Mouse (Mus musculus) neutrophil, adult 65 days (primary cell): ENCODE measurements around the gene Tlx3. TPM values are rescaled to one million over a fixed set of nuclear protein-coding genes. Genes with fewer than 3 reads are reported as not detected.

ENCODE experiments used
- total RNA-seq: library from RNA; stranded (reverse); gene quantifications from 2 replicates; pipeline ENCODE4 v1.2.4, GENCODE M21; 2023

Tlx3 gene
- total RNA-seq: not detected in 2 replicates

DNA sequence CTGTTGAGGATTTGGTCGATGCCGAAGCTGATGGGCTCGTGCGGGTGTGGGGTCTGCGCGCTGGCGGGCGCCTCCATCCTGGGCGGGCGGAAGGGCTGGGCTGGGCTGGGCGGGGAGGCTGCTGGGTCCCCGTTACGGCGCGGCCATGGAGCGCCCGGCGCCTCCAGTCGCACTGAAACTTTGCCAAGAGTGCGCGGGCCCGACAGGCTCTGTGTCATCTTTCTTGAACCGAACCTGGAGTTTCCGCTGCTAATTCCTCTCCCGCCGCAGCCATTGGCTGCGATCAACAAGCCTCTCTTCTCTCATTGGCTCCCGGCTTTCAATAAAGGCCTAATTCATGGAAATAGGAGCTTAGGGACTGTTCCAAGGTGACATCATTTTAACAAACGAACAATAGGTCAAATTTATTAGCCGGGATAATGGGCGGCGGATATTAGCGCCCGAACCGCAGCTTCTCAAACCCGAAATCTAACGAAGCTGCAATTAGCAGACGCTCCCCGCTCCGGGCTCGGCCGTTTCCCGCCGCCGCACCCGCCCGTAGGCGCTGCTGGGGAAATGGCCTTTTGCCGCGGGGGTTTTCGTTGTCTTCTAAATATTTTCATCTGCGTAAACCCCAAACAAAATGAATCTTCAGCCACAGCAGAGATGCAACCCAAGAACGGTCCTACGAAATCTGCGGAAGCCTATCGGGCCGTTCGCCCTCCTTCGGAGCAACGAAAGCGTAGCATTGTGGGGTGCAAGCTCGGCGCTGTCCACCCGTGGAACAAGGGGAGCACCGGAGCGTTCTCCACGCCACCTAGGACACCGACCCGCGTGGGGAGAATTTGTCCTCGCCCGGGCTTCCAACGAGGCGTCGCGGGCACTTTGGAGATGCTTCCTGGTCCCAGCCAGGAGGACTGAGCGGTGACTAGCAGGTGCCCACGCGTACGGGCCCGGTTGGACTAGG, at the start of gene Tlx3:
Gene Tlx3 (minus strand): TSS at position 207 of the 946 bp plus-strand sequence.

DNA sequence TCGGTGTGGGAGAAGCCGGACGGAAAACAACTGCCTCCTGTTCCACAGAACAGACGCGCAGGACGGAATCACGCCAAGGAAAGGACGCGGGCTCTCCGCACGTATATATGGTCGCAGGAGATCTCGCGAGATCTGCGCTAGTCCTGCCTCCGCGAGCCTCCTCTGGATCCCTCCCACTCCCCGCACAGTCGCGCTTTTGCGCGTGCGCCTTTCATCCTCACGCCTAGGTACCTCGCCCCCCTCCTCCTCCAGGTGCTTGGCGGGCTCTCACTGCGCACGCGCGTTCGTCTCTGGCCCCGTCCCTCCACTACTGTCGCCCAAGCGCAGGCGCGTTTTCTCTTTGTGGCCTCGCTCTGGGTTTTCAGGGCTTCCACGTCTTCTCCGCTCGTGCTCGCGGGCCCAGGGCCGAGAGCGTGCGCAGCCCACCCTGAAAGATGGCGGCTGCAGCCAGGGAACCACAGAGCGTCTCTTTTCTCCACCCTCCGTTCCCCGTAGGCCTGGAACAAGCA, 40.3 kb downstream of the Tlx3 start, which contains the start of gene Npm1:
Gene Npm1 (minus strand): TSS at position 209 of the 509 bp plus-strand sequence.

Other genes with a start within 250 kb of the Tlx3 start
- gene Fgf18, start 56.2 kb downstream of the Tlx3 start, total RNA-seq: not detected in 2 replicates
- 149 and 175 TPM in 2 replicates for gene Npm1, start 40.4 kb downstream of the Tlx3 start, total RNA-seq
- gene Gm12117, start 73.1 kb upstream of the Tlx3 start, total RNA-seq: not detected in 2 replicates